Mouse (Mus musculus) neural tube, embryonic 11.5 days (tissue): Measurements from ENCODE around the gene Celsr1. TPM values are rescaled to one million over a fixed set of nuclear protein-coding genes. Genes with fewer than 3 reads are reported as not detected.
A peak's percentile ranks its signal among the peaks of the same experiment; 100 is the strongest.

Experiments used
- ATAC-seq: fragments of 200-750 bp; cut with Nextera tagmentation; 2 replicates; pipeline ENCODE4 v1.8.0; 2017; ENCODE audit warnings: moderate number of reproducible peaks, mild to moderate bottlenecking, moderate TSS enrichment, moderate library complexity; ENCODE audit not compliant: insufficient read depth, low FRiP score, low TSS enrichment
- DNase-seq: peaks from one replicate; pipeline ENCODE4 v3.0.0-alpha.2; 2015; ENCODE audit warnings: low spot score
- H3K27ac ChIP-seq: fragments of 300-500 bp; sonication (generic); 2 replicates; pipeline ENCODE4 v1.5.1; 2014; ENCODE audit warnings: low read depth, mild to moderate bottlenecking, low read length
- H3K27me3 ChIP-seq: fragments of 300-500 bp; sonication (generic); 2 replicates; pipeline ENCODE4 v1.6.1; 2014; ENCODE audit warnings: mild to moderate bottlenecking, low read length, mixed read lengths; ENCODE audit not compliant: control insufficient read depth, insufficient read depth
- H3K36me3 ChIP-seq: fragments of 300-500 bp; sonication (generic); 2 replicates; pipeline ENCODE4 v1.6.1; 2014; ENCODE audit warnings: mild to moderate bottlenecking, low read length, moderate library complexity, mixed read lengths; ENCODE audit not compliant: control insufficient read depth, insufficient read depth
- H3K4me1 ChIP-seq: fragments of 300-500 bp; sonication (generic); 2 replicates; pipeline ENCODE4 v1.6.1; 2014; ENCODE audit warnings: low read length, mixed read lengths; ENCODE audit not compliant: control insufficient read depth, insufficient read depth
- H3K4me2 ChIP-seq: fragments of 300-500 bp; sonication (generic); 2 replicates; pipeline ENCODE4 v1.6.1; 2014; ENCODE audit warnings: low read depth, mild to moderate bottlenecking, moderate library complexity
- H3K4me3 ChIP-seq: fragments of 300-500 bp; sonication (generic); 2 replicates; pipeline ENCODE4 v1.5.1; 2014; ENCODE audit warnings: low read depth, low read length
- H3K9ac ChIP-seq: fragments of 300-500 bp; sonication (generic); 2 replicates; pipeline ENCODE4 v1.6.1; 2014; ENCODE audit warnings: mild to moderate bottlenecking, low read length
- H3K9me3 ChIP-seq: fragments of 300-500 bp; sonication (generic); 2 replicates; pipeline ENCODE4 v1.6.1; 2016; ENCODE audit warnings: low read length; ENCODE audit not compliant: control insufficient read depth
- WGBS: fragments of 180-500 bp; shearing (Covaris S2); extraction: QIAGEN DNeasy Blood & Tissue Kit; methylation state at CpG from one replicate; pipeline ENCODE4 v1.1.7; 2014; 5-methylcytosine and 5-hydroxymethylcytosine counted together
- polyA plus RNA-seq: library from polyadenylated mRNA; unstranded; fragments of >200 nt; fragmentation: Nextera tagmentation; extraction: Ambion mirVana; gene quantifications from 2 replicates; pipeline ENCODE4 v1.2.1, GENCODE M21; 2014

Celsr1 gene
- polyA plus RNA-seq, 1 experiment from 2014 or later, result 5.4 TPM

- no peaks in the 10 kb centered on the region for H3K9me3 ChIP-seq
- WGBS, result 32% methylated on average over 2 of the region's 2 CpGs
- no peak overlapping the region for H3K4me2 ChIP-seq
- no peak overlapping the region for H3K9ac ChIP-seq
- ATAC-seq (peak; percentile 45; the same call in 1 of the 2 replicates), DNase-seq (peak; percentile 84)
- H3K4me1 ChIP-seq, result 0 out of 2 replicates have a peak, but pooled peaks cover 7% of the 10 kb centered on the region
- no peak overlapping the region for H3K4me3 ChIP-seq
- no peaks in the 10 kb centered on the region for H3K27me3 ChIP-seq
- no peak overlapping the region for H3K27ac ChIP-seq
- H3K36me3 ChIP-seq, result no peaks in the 10 kb centered on the region
These were observed 20.4 kb upstream of the Celsr1 start for GRCm38 (mm10) chr15:86053890-86054536.

DNA sequence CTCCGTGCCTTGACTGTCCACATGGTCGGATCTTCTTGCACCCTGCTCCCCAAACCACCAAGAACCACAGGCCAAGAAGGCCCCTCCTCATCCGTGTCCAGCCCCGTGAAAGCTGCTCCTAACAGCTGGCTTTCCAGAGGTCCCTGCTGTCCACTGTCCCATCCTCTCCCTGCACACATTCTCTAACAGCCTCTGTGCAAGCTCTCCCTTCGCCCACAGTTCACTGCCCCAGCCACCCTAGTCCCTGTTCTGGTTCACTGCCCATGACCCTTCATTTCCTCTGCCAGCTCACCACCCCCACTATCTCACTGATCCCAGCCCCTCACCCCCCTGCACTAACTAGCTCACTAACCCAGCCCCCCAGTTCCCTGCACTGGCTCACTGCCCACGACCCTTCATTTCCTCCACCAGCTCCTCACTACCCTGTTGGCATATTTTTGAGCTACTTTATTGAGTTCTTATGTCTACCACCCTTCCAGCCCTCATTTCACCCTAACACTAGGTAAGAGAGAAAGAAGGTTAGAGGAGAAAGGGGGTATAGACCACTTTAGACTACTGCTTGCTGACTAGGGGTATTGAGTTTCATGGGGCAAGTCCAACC, 18.4 kb upstream of the Celsr1 start:
- WGBS, result 50% methylated on average over 6 of the region's 6 CpGs
- Histone ChIP-seq H3K27ac (no peak overlapping the region), H3K4me2 (no peak overlapping the region), H3K9me3 (no peaks in the 10 kb centered on the region), H3K27me3 (no peaks in the 10 kb centered on the region), H3K4me1 (no peaks in the 10 kb centered on the region), H3K4me3 (no peak overlapping the region), H3K9ac (no peak overlapping the region), H3K36me3 (no peaks in the 10 kb centered on the region)
- no peak for ATAC-seq
- no peak for DNase-seq

DNA sequence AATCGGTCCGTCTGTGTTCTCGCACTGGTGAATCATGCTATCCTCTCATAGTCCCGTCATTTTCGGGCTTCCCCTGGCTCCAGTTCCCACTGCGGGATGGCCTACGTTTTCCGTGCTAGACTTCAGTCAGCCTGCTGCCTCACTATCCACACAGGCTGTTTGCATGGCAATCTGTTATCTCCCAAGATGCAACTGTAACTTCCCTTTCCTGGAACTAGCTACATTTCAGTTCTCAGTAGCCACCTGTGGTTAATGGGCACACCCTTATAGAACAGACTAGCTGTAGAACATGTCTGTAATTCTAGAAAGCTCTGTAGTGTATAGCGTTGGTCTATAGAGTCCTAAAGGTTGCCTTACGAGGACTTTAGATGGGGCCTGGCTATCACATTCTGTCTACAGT, 17.6 kb upstream of the Celsr1 start:
- no peak overlapping the region for H3K27ac ChIP-seq
- no peaks in the 10 kb centered on the region for H3K9me3 ChIP-seq
- no peak for DNase-seq
- no peaks in the 10 kb centered on the region for H3K4me1 ChIP-seq
- 90% methylated on average over 10 of the region's 10 CpGs for WGBS
- no peak overlapping the region for H3K4me2 ChIP-seq
- no peak overlapping the region for H3K9ac ChIP-seq
- H3K4me3 ChIP-seq, result no peak overlapping the region
- H3K27me3 ChIP-seq, result no peaks in the 10 kb centered on the region
- no peaks in the 10 kb centered on the region for H3K36me3 ChIP-seq
- ATAC-seq, result no peak

GRCm38 (mm10) chr15:86050170-86050743, 16.7 kb upstream of the Celsr1 start:
- H3K4me2 ChIP-seq, result no peak overlapping the region
- no peaks in the 10 kb centered on the region for H3K36me3 ChIP-seq
- no peaks in the 10 kb centered on the region for H3K9me3 ChIP-seq
- H3K4me1 ChIP-seq, result no peaks in the 10 kb centered on the region
- H3K27ac ChIP-seq, result no peak overlapping the region
- no peak for ATAC-seq
- no peak for DNase-seq
- H3K4me3 ChIP-seq, result no peak overlapping the region
- WGBS, result 91% methylated on average over 4 of the region's 4 CpGs
- no peaks in the 10 kb centered on the region for H3K27me3 ChIP-seq
- no peak overlapping the region for H3K9ac ChIP-seq

GRCm38 (mm10) chr15:86049510-86049909, 15.9 kb upstream of the Celsr1 start:
- H3K27me3 ChIP-seq, result no peaks in the 10 kb centered on the region
- no peaks in the 10 kb centered on the region for H3K9me3 ChIP-seq
- no peak overlapping the region for H3K27ac ChIP-seq
- no peak overlapping the region for H3K4me3 ChIP-seq
- H3K36me3 ChIP-seq, result no peaks in the 10 kb centered on the region
- DNase-seq (no peak), ATAC-seq (no peak)
- H3K9ac ChIP-seq, result no peak overlapping the region
- 84% methylated on average over 3 of the region's 3 CpGs for WGBS
- no peaks in the 10 kb centered on the region for H3K4me1 ChIP-seq
- no peak overlapping the region for H3K4me2 ChIP-seq

GRCm38 (mm10) chr15:86042364-86042763, 8.8 kb upstream of the Celsr1 start:
- no peak overlapping the region for H3K27ac ChIP-seq
- no peaks in the 10 kb centered on the region for H3K36me3 ChIP-seq
- H3K27me3 ChIP-seq, result no peaks in the 10 kb centered on the region
- no peaks in the 10 kb centered on the region for H3K4me1 ChIP-seq
- no peaks in the 10 kb centered on the region for H3K9me3 ChIP-seq
- H3K4me2 ChIP-seq, result no peak overlapping the region
- no peak for ATAC-seq
- no peak overlapping the region for H3K4me3 ChIP-seq
- WGBS, result 50% methylated on average over 4 of the region's 4 CpGs
- H3K9ac ChIP-seq, result no peak overlapping the region
- no peak for DNase-seq

GRCm38 (mm10) chr15:86041421-86041820, 7.8 kb upstream of the Celsr1 start:
- Histone ChIP-seq H3K9ac (no peak overlapping the region), H3K36me3 (no peaks in the 10 kb centered on the region), H3K4me3 (no peak overlapping the region), H3K4me1 (no peaks in the 10 kb centered on the region), H3K27ac (no peak overlapping the region), H3K4me2 (no peak overlapping the region), H3K27me3 (no peaks in the 10 kb centered on the region), H3K9me3 (no peaks in the 10 kb centered on the region)
- DNase-seq, result no peak
- WGBS, result 83% methylated on average over 5 of the region's 5 CpGs
- no peak for ATAC-seq

DNA sequence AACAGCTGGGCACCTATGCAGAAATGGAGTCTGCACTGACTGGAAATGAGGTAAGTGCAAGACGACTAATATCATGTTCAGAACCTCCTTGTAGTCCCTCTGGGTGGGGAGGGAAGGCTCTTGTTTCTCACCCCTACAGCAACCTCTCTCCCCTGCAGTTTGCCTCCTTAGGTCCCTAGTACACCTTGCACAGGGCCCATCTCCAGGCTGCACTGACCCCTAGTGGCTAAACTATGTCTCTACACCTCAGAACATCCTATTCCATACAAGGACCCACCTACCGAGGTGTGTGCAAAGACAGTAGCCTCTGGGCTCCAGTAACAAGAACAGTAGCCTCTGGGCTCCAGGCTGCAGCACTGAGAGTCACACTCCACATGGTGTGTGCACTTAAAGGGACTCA, 5.2 kb upstream of the Celsr1 start:
- H3K27me3 ChIP-seq, result no peaks in the 10 kb centered on the region
- no peak overlapping the region for H3K9ac ChIP-seq
- peak; percentile 56; the same call in 1 of the 2 replicates for ATAC-seq
- H3K4me3 ChIP-seq, result no peak overlapping the region
- H3K36me3 ChIP-seq, result no peaks in the 10 kb centered on the region
- H3K9me3 ChIP-seq, result no peaks in the 10 kb centered on the region
- H3K4me2 ChIP-seq, result no peak overlapping the region
- peaks cover 5% of the 10 kb centered on the region; the same call in 1 of the 2 replicates for H3K4me1 ChIP-seq
- H3K27ac ChIP-seq, result no peak overlapping the region
- peak; percentile 72 for DNase-seq
- WGBS, result 0% methylated on average over 2 of the region's 2 CpGs

DNA sequence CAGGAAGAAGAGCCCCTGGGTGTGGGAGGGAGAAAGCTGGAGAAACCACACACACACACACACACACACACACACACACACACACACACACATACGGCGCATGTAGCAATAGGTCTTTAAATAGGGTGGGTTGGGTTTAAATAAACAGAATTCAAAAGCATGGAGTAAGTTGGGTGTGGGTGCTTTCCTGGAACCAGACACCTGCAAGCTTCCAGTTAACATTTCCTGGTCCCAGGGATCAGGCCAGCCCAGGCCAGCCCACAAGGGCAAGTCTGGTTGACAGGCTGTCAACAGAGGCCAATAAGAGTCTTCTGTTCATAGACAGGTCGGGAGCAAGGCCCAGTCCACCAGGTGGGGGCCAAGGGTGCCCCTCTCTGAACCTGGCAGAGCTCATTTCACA, 2.3 kb upstream of the Celsr1 start:
- Histone ChIP-seq H3K27ac (no peak overlapping the region), H3K27me3 (peaks cover 12% of the 10 kb centered on the region), H3K9ac (no peak overlapping the region), H3K4me3 (no peak overlapping the region), H3K4me1 (peaks cover 9% of the 10 kb centered on the region; the same call in 1 of the 2 replicates), H3K36me3 (no peaks in the 10 kb centered on the region; the same call in 1 of the 2 replicates), H3K9me3 (peaks cover 5% of the 10 kb centered on the region), H3K4me2 (no peak overlapping the region)
- ATAC-seq (no peak), DNase-seq (no peak)
- 84% methylated on average over 3 of the region's 3 CpGs for WGBS
